Mouse (Mus musculus): ENCODE results near the gene Xk. TPM values are rescaled to one million over a fixed set of nuclear protein-coding genes. Genes with fewer than 3 reads are reported as not detected.
"Not testable (repeated sequence)": the region's sequence is repeated elsewhere in the genome, so short reads cannot be mapped to it uniquely, and the experiment has no call there.

Gene Xk
- total and polyA plus RNA-seq, 3 experiments, result 0.08 to 0.68 (median 0.44) TPM

- TF ChIP-seq NRF1 (IDR thresholded peaks at IDR 0.05; ENCODE audit: low read depth, low read length), result no peak
- no peak for TF ChIP-seq ZNF384 (IDR thresholded peaks at IDR 0.05; ENCODE audit: low read depth, low read length)
- TF ChIP-seq MYC (IDR thresholded peaks at IDR 0.05; ENCODE audit: low read depth, low read length), result no peak
- TF ChIP-seq CTCF (conservative IDR thresholded peaks at IDR 0.05 in 1 of 2, IDR thresholded peaks at IDR 0.05 in 1 of 2; ENCODE audit: low read depth in 2 of 2, low read length in 2 of 2), result no peak
- no peak for TF ChIP-seq SIN3A (IDR thresholded peaks at IDR 0.05; ENCODE audit: low read length)
- no peak for TF ChIP-seq KAT2A (IDR thresholded peaks at IDR 0.05; ENCODE audit: insufficient replicate concordance, low read length)
- TF ChIP-seq POLR2AphosphoS2 (IDR thresholded peaks at IDR 0.05; ENCODE audit: low read depth, low read length), result no peak
- no peak for TF ChIP-seq ELF1 (IDR thresholded peaks at IDR 0.05; ENCODE audit: low read depth, low read length)
- TF ChIP-seq USF2 (conservative IDR thresholded peaks at IDR 0.05; ENCODE audit: low read depth, low read length), result no peak
- TF ChIP-seq NELFE (IDR thresholded peaks at IDR 0.05; ENCODE audit: low read depth, low read length), result no peak
- no peak for TF ChIP-seq MAZ (IDR thresholded peaks at IDR 0.05; ENCODE audit: low read depth, low read length)
- Histone ChIP-seq H3K36me3 (replicated peaks in 1 of 2; ENCODE audit: control insufficient read depth in 1 of 2, insufficient read depth in 1 of 2, low read length in 1 of 2) (no peaks in the 10 kb centered on the region), H3K9ac (ENCODE audit: insufficient read depth, low read depth) (no peak overlapping the region), H3K4me1 (ENCODE audit: control insufficient read depth in 1 of 2, insufficient read depth in 2 of 2) (no peaks in the 10 kb centered on the region), H3K4me2 (ENCODE audit: insufficient read depth, low read depth, poor library complexity, severe bottlenecking) (no peak overlapping the region; the same call in 1 of the 2 replicates), H3K27ac (ENCODE audit: insufficient read depth, low read depth) (no peak overlapping the region), H3K27me3 (replicated peaks) (no peaks in the 10 kb centered on the region), H3K79me2 (replicated peaks; ENCODE audit: control insufficient read depth, extremely low read depth, insufficient read depth, poor library complexity, severe bottlenecking) (no peaks in the 10 kb centered on the region), H3K9me3 (replicated peaks; ENCODE audit: low read length) (peaks cover 4% of the 10 kb centered on the region), H3K4me3 (replicated peaks in 1 of 3; ENCODE audit: low read depth in 2 of 3, low read length in 2 of 3, poor library complexity in 1 of 3) (no peak overlapping the region)
- dilution Hi-C loops (cut with MboI; ENCODE audit: extremely low pct_ligation_motif_present, extremely low pct_unique_long_range_greater_than_20kb, low sequenced_read_pairs) (no loop called here), in situ Hi-C loops (cut with MboI; ENCODE audit: low pct_ligation_motif_present, low pct_unique_long_range_greater_than_20kb, low sequenced_read_pairs) (no loop called here)
- no peak for DNase-seq (ENCODE audit: extremely low read depth)
These were observed 1.8 kb downstream of the Xk start for GRCm38 (mm10) chrX:9274321-9274720.

GRCm38 (mm10) chrX:9283464-9283863 lies 10.9 kb downstream of the Xk start, which contains the start of gene H2al1m:
Gene H2al1m (plus strand): TSS chrX:9283764.
- DNase-seq (ENCODE audit: extremely low read depth); H3K9ac ChIP-seq (ENCODE audit: insufficient read depth, low read depth); H3K36me3 ChIP-seq (replicated peaks in 1 of 2; ENCODE audit: control insufficient read depth in 1 of 2, insufficient read depth in 1 of 2, low read length in 1 of 2); H3K79me2 ChIP-seq (replicated peaks; ENCODE audit: control insufficient read depth, extremely low read depth, insufficient read depth, poor library complexity, severe bottlenecking); H3K4me3 ChIP-seq (replicated peaks in 1 of 3; ENCODE audit: low read depth in 2 of 3, low read length in 2 of 3, poor library complexity in 1 of 3); H3K27ac ChIP-seq (ENCODE audit: insufficient read depth, low read depth); H3K9me3 ChIP-seq (replicated peaks; ENCODE audit: low read length); dilution Hi-C loops (cut with MboI; ENCODE audit: extremely low pct_ligation_motif_present, extremely low pct_unique_long_range_greater_than_20kb, low sequenced_read_pairs); H3K4me2 ChIP-seq (ENCODE audit: insufficient read depth, low read depth, poor library complexity, severe bottlenecking); H3K27me3 ChIP-seq (replicated peaks); in situ Hi-C loops (cut with MboI; ENCODE audit: low pct_ligation_motif_present, low pct_unique_long_range_greater_than_20kb, low sequenced_read_pairs); H3K4me1 ChIP-seq (ENCODE audit: control insufficient read depth in 1 of 2, insufficient read depth in 2 of 2): not testable (repeated sequence)

DNA sequence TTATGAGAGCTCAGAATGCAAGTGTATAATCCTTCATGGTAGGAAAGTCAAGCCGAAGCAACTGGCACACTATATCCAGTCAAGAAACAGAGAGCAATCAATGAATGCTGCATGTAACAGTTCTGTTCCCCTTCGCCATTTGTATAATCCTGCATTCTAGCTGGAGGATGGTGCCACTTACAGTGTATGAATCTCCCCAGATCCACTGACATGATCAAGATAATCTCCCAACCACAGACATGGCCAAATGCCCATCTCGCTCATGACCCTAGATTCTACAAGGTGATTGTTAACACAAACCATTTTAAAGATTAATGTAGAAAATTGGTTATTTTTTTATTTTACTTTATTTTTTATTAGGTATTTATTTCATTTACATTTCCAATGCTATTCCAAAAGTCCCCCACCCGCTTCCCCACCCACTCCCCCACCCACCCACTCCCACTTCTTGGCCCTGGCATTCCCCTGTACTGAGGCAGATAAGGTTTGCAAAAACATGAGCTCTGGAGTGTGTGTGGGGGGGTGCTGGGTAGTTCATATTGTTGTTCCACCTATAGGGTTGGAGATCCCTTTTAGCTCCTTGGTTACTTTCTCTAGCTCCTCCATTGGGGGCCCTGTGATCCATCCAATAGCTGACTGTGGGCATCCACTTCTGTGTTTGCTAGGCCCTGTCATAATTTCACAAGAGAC lies 20.7 kb downstream of the Xk start:
- H3K9ac ChIP-seq (ENCODE audit: insufficient read depth, low read depth); H3K4me2 ChIP-seq (ENCODE audit: insufficient read depth, low read depth, poor library complexity, severe bottlenecking); H3K27me3 ChIP-seq (replicated peaks); dilution Hi-C loops (cut with MboI; ENCODE audit: extremely low pct_ligation_motif_present, extremely low pct_unique_long_range_greater_than_20kb, low sequenced_read_pairs); in situ Hi-C loops (cut with MboI; ENCODE audit: low pct_ligation_motif_present, low pct_unique_long_range_greater_than_20kb, low sequenced_read_pairs); H3K9me3 ChIP-seq (replicated peaks; ENCODE audit: low read length); H3K36me3 ChIP-seq (replicated peaks in 1 of 2; ENCODE audit: control insufficient read depth in 1 of 2, insufficient read depth in 1 of 2, low read length in 1 of 2); H3K27ac ChIP-seq (ENCODE audit: insufficient read depth, low read depth); H3K79me2 ChIP-seq (replicated peaks; ENCODE audit: control insufficient read depth, extremely low read depth, insufficient read depth, poor library complexity, severe bottlenecking); H3K4me3 ChIP-seq (replicated peaks in 1 of 3; ENCODE audit: low read depth in 2 of 3, low read length in 2 of 3, poor library complexity in 1 of 3); H3K4me1 ChIP-seq (ENCODE audit: control insufficient read depth in 1 of 2, insufficient read depth in 2 of 2); DNase-seq (ENCODE audit: extremely low read depth): not testable (repeated sequence)

All from CH12.LX (cell line).